Mouse (Mus musculus) urinary bladder, postnatal 14 days (tissue): ENCODE data around the gene Disp2.

ENCODE experiments used
- DNase-seq: peaks from one replicate; pipeline ENCODE4 v3.0.0; 2021; ENCODE audit warnings: low spot score

The Disp2 gene

GRCm38 (mm10) chr2:118789501-118789900, 10.0 kb downstream of the Disp2 start:
- DNase-seq: no peak

- no peak for DNase-seq
Measured at GRCm38 (mm10) chr2:118790221-118790550, 10.7 kb downstream of the Disp2 start.

- peak; percentile 72 for DNase-seq
Measured at GRCm38 (mm10) chr2:118790551-118791525, 11.3 kb downstream of the Disp2 start.

GRCm38 (mm10) chr2:118791591-118792258, 12.2 kb downstream of the Disp2 start:
- no peak for DNase-seq

GRCm38 (mm10) chr2:118792259-118792613, 12.7 kb downstream of the Disp2 start:
- DNase-seq: no peak

DNA sequence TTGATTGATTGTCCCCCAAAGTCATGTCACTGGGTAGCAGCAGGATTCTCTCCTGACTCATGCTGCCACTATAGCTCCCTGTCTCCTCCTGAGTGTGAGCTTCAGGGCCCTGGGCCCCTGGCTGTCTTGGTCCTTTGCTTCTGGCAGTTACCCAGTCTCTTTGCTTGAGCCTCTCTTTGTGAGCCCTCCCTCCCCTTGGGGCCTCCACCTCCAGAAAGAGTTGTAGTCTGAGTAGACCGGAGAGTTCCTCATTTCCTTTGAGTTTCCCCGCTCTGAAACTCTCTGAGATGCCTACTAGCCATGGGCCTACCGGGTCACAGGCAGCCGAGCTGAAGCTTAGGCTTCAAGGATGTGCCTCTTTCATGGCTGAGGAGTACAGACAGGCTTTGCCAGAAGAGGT, 14.1 kb downstream of the Disp2 start:
- DNase-seq: no peak

GRCm38 (mm10) chr2:118802542-118803118, 23.1 kb downstream of the Disp2 start:
- DNase-seq: no peak

- no peak for DNase-seq
Measured at GRCm38 (mm10) chr2:118804474-118804873, 25.0 kb downstream of the Disp2 start.

GRCm38 (mm10) chr2:118805137-118805536, 25.6 kb downstream of the Disp2 start:
- no peak for DNase-seq

DNA sequence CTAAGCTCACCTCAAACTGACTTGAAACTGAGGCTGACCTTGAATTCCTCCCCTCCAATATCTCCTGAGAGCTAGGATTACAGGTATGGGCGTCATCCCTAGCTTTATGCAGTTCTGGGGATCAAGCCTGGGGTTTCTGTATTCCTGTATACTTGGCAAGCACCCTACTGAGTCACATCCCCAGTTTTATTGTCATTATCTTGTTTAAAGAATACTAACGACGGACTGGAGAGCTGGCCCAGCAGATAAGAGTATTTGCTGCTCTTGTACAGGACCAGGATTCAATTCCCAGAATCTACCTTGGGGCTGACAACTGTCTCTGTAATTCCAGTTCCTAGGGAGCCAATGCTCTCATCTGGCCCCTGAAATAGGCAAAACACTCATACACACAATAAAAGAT, 26.2 kb downstream of the Disp2 start:
- no peak for DNase-seq

- no peak for DNase-seq
Measured at GRCm38 (mm10) chr2:118806860-118807259, 27.3 kb downstream of the Disp2 start.

DNA sequence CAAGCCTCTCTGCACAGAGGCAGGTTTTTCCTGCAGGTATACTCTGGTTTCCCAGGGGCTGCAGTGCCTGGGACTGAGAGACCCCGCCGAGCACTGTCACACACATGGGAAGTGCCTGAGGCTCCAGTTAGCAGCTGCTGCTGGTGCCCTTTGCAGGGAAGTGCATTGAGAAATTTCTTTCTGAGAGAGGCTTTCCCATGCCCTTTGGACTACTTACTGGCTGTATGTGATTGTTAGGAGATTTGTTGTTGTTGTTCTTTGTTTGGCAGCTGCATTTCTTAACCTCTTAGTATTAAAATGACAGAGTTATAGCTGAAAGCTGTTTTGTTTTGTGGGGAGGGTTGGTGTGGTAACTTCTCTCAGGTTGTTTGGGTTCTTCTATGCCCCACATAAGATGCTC, 31.3 kb downstream of the Disp2 start:
- no peak for DNase-seq

GRCm38 (mm10) chr2:118812724-118813123, 33.2 kb downstream of the Disp2 start:
- no peak for DNase-seq

- DNase-seq: peak; percentile 91
Measured at GRCm38 (mm10) chr2:118813981-118814836, 34.7 kb downstream of the Disp2 start, which contains the start of gene Knstrn. Gene Knstrn, plus strand, starts transcription at chr2:118814003.

DNA sequence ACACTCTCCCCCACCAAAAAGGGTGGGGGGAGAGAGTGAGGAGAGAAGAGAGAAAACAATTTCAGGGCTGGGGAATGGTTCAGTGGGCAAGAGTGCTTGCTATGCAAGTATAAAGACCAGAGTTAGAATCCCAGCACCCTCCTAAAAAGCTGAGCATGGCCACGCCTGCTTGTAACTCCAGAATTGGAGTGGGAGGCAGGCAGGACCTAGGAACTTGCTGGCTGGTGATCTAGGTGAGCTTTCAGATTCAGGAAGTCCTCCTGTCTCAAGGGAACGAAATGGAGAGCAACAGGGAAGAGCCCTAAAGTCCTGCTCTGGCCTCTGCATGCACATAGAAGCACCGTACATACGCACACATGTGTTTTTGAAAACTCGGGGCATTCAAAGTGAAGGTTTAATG, 43.3 kb downstream of the Disp2 start:
- DNase-seq: no peak

DNA sequence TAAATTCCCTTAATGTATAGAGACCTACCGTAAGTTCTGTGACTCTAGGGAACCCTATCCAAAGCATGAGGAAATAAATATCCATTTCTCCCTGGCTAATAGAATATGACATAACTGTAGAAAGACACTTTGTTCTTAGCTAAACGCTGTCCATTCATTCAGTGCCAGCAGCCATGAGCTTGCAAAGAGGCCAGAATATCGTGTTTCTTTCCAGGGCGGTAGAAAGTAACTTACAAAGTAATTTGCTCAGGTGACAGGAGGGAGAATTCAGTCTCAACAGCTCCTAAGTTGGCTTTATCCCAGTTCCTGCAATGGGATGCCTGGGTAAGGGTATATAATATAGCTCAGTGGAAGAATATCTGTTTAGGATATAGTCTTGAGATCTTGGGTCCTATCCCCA, 44.9 kb downstream of the Disp2 start:
- DNase-seq: no peak

- no peak for DNase-seq
Measured at GRCm38 (mm10) chr2:118829096-118829495, 49.6 kb downstream of the Disp2 start.

- DNase-seq: no peak
Measured at GRCm38 (mm10) chr2:118834061-118834460, 54.5 kb downstream of the Disp2 start.

DNA sequence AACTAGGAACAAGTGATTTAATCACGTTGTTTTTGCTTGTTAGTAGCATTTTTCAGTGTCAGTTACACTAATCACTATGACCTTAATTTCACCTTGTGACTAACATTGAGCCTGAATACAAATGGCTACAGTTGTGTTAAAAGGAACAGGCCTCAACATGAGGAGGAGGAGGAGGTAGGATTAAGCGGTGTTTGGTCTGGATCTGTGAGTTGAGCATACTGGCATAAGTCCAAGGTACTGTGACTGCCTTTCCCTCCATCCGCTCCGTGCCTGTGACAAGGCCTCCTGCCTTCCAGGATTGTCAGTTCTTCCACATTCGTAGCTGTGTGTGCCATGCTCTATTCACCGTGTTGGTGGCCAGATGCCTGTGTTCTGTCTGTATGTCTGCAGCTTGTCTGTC, 55.6 kb downstream of the Disp2 start:
- no peak for DNase-seq

DNA sequence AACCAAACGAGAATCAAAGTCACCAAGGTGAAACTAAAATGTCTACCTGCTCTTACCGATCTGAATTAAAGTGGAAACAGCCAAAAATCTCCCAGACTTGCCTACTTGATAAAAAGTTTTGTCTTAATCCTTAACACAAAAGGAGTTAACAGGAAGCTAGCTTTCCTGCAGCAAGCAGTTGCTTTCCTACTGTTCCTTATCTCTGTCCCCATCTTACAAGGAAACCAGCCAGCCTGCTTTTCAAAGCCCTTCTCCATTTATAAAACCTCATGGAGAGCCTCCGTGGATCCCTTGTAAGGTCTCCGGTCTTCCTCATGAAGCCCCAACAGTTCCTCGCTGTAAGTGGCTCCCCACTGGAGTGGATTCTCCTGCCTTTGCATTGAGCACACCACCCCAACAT, 58.8 kb downstream of the Disp2 start:
- peak; percentile 9 for DNase-seq

DNA sequence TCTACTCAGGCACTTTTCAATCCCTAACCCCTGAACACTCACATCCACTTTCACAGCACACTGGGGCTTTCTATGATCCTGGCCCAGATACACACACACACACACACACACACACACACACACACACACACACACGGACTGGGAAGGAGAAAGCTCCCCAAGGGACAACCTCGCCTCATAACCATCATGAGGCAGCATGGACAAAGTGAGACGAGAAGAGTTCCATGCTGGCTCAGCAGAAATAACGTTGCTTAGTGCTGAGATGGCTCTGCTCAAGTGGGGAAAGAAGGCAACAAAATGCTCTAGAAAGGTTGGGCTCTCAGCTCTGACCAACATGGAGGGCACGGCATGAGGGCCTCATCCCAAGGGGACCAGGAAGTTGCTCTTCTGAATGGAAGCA, 61.7 kb downstream of the Disp2 start:
- DNase-seq: no peak

DNA sequence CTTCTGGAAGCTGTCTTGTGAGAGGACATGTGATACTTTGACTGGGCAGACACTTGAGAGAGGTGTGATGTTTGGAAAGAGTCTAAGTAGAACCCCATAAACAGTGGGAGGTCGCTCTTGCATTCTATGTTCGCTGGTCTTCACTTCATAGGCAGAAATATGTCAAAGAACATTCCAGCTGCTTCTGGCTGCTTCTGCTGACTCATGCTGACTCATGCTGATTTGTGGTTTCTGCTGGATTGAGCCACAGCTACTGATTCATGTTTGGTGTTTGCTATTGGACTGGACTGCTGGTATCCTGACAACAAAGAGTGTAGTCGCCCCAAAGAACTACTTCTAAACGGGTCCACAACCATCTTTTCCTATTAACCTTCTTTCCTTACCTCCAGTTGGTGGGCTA, 62.3 kb downstream of the Disp2 start:
- DNase-seq: peak; percentile 11
